Mouse (Mus musculus) cortical plate, adult 2 months (tissue): ENCODE measurements around the gene Ankrd55.

Source experiments
- CTCF ChIP-seq: fragments of 200-500 bp; IDR thresholded peaks from 2 replicates; pipeline ENCODE4 v1.5.1; 2011; ENCODE audit warnings: mild to moderate bottlenecking, control low read depth, low read length; ENCODE audit not compliant: insufficient read depth; ENCODE audit errors: extremely low read depth
- POLR2A ChIP-seq: fragments of 200-500 bp; IDR thresholded peaks from 2 replicates; pipeline ENCODE4 v1.6.1; 2011; ENCODE audit warnings: mild to moderate bottlenecking, low read length, control low read depth; ENCODE audit not compliant: insufficient read depth; ENCODE audit errors: extremely low read depth

DNA sequence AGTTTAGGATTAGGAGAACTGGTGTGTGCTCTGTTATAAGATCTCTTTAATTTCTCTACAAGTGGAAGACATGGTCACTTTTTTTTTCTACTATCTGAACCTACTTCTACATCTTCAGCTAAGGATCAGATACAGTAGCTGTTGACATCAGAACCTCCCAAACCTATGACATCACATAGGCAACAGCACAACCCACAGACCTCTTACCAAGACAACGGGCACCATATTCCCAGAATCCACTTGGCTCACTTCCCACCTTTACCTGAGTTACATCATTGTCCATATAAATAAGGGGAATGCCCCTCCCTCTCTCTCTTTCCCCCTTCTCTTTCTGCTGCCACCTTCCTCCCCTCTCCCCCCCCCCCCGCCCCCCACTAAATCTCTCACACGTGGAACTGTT, 124.0 kb downstream of the Ankrd55 start:
- no peak for TF ChIP-seq CTCF
- TF ChIP-seq POLR2A = no peak
